Mouse (Mus musculus): ENCODE data around the gene Gpkow.

The Gpkow gene

DNA sequence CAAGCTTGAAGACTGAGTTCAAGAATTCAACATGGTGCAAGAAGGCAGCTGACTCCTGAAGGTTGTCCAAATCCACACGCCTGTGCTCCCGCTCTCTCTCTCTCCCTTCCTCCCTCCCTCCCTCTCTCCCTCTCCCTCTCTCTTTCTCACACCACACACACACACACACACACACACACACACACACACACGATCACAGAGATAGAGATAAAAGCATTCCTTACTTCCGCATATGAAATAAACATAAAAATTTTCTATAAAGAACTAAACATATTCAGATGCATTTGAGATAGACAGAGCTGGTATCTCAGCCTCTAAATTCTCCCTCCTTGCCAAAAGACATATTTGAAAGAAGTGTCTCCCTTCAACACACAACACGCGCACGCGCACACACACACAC is 48.5 kb downstream of the Gpkow start:
- no peak for DNase-seq (ENCODE audit: low read depth, low spot score)

DNA sequence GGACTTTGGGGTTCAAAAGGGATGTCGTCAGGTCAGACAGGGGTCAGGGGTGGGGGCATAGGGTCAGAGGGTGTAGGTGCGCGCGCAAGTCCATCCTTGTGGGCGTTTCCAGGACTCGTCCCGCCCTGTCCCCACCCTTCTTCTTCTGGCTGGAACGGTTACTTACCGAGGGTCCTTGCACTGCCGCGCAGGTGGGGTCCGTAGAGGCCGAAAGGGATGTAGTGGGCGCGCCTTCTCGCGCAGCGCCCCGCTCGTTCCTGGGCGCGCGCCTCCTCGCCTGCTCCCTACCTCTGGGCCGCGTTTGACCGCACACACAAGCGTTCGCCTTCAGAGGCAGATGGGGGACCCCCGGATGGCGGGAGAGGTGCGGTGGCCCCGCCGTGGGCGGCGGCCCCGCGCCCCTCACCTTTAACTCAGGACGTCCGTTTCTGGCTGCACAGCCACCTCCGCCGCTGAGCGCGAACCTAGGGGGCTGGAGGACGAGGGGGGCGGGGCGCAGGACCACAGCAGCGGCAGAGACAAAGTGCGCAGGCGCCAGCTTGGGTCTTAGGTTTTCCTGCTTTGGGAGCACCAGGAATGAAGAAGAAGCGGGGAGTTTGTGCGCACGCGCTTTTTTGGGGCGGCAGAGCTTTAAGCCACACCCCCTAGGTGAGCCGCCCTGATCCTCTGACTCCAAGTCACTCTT is 53.6 kb downstream of the Gpkow start, which contains the start of gene Ccdc120:
TSS of gene Ccdc120 (minus strand) at position 474 of the 685 bp plus-strand sequence.
- DNase-seq (ENCODE audit: low read depth, low spot score), result peak; percentile 24

DNA sequence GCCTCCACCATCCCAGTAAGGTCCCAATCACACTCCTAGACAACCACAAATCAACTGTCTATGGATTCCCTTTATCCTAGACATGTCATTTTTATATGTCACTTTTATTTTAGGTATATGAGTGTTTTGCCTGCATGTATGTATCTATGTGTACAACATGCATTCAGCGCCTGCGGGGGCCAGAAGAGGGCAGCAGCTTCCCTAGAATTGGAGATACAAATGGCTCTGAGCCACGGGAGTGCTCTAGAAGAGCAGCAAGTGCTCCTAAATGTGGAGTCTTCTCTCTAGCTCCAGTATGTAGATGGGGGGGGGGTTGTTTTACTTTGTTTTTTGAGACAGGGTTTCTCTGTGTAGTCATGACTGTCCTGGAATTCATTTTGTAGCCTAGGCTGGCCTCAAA is 56.7 kb downstream of the Gpkow start:
- DNase-seq (ENCODE audit: low read depth, low spot score), result peak; percentile 22
